Mouse (Mus musculus) embryonic fibroblast, embryonic 13.5 days (primary cell): ENCODE data around the gene Bicra.

Experiments
- CTCF ChIP-seq: IDR thresholded peaks from 2 replicates; pipeline ENCODE4 v1.5.1; 2011; ENCODE audit warnings: mild to moderate bottlenecking, control low read depth, low read length, moderate library complexity, borderline replicate concordance; ENCODE audit not compliant: insufficient read depth
- POLR2A ChIP-seq: IDR thresholded peaks from 2 replicates; pipeline ENCODE4 v1.6.1; 2011; ENCODE audit warnings: low read depth, mild to moderate bottlenecking, control low read depth, low read length, moderate library complexity

DNA sequence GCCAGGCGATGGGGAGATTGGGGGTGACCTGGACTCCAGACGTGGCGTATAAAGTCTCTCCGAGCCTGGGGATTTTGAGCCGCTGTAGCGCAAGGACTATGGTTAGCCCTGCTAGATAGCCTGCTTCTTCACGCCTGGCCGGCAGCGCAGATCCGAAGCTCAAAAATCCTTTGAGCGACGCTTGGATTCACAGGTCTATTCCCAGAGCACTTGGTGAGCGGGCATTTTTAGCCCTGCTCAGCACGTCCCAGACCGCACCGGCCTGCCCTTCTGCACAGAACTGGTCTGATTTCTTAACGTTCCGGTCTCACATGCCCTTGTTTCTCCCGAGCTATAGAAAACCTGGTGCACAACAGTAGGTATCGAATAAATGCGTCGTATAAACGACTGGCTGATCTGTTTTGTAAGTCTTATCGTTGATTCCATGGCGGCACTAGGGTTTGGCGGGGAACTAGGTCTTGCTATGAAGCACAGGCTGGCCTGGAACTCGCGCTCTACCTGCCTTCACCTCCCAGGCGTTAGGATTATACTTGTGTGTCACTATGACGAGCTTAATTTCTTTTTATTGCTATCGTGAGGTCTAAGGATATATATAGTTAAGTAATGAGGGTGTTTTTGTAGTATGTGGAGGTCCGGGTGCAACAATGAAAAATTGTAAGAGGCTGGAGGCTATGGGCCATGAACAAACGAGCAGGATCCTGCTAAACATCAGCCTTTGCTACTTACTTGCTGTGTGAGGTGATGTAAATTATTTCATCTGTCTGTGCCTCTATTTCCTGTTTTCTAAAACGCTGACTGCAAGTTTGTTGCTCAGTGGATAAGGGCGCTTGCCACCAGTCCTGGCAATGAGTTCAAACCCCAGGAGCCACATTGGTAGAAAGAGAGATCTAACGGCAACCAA lies 1.2 kb upstream of the Bicra start:
- TF ChIP-seq CTCF = no peak
- no peak for TF ChIP-seq POLR2A
